Mouse (Mus musculus): ENCODE measurements at regions not wholly inside any gene's neighbourhood (a gene's known extent, or its start where the extent isn't known, plus 50 kb on each side); places are given as distances from the start of the nearest gene placed in this dataset.

DNA sequence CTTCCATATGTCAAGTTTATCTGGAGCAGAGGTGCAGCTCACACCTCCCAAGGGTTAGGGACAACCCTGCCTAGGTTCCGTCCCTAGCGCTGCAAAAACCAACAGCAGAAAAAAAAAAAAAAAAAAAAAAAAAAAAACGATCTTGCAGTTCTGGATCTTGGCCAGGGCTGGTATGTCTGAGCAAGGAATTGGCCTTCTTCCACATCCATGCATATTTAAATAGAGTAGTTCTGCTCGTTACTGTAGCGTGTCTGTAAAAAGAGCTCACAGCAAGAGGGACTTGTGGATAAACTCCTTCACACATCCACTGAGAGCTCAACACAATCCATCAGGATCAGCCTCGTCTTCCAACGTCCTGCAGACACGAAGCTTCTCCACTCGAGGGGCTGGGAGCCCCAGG lies 639.4 kb upstream of the Adam5 start:
- no peak for DNase-seq (ENCODE audit: low spot score in 2 of 2)

DNA sequence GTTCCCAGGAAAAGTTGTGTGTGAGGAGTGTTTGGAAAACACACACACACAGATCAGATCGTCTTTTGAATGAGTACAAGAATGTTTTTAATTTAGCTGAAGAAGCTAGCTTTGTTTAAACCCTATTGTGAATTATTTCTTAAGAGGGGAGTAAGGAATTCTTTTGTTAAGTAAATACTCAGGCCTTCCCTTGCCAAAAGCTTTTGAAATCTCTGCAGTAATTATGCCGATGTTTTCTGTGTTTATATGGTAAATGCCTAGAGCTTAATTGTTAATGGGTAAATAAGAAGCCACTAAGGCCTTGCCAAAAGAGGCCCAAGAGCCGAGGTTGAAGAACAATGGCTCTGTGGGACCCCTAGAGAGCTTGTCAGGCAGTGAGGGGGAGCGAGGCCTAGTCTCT lies 638.3 kb upstream of the Adam5 start:
- no peak for DNase-seq (ENCODE audit: low spot score in 2 of 2)

DNA sequence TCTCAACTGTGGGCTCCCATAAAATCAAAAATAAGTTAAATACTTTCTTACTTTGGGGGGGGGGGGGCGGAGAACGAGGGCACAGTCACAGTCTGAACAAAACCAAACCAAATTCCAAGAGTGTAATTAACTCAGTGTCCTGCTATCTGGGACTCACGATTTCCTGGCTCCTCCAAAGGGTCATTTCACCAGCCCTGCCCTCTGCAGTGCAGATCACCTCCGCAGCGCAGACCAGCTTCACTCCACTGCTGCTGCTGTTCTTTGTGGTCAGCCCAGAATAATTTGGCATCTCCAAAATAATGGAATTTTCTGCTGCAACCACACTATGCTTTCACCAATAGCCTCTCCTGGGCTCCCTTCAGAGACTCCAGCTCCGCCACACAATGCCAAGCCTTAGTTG lies 631.5 kb upstream of the Adam5 start:
- no peak for DNase-seq (ENCODE audit: low spot score in 2 of 2)

DNA sequence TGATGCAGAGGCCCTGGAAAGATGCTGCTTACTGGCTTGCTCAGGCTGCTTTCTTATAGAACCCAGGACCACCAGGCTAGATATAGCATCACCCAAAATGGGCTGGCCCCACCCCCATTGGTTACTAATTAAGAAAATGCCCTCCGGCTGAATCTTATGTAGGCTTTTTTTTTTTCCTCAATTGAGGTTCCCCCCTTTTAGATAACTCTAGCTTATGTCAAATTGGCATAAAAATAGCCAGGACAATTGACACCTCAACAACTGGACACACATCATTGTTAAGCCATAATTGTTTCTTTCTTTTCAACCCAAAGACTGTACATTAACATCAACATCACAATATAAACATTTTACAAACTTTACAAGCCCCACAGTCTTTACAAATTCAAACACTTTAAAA lies 630.8 kb upstream of the Adam5 start:
- DNase-seq (ENCODE audit: low spot score in 2 of 2) = no peak

DNA sequence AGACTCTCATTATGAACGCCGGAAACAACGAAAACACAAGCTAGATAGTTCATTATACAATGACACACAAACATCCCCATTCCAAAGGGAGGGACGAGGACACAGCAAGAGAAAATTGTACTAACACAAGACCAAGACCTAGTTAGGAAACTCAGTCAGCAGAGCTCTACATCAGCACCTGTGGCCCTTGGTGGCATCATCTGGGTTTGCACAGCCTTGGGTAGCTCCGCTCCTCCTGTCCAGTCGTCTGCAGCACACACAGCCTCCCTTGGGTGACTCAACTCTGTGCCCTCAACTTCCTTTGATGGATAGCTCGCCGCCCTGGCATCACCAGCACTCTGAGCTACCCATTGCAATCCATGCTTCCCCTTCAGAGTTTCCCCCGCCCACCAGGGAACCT lies 629.7 kb upstream of the Adam5 start:
- no peak for DNase-seq (ENCODE audit: low spot score in 2 of 2)

DNA sequence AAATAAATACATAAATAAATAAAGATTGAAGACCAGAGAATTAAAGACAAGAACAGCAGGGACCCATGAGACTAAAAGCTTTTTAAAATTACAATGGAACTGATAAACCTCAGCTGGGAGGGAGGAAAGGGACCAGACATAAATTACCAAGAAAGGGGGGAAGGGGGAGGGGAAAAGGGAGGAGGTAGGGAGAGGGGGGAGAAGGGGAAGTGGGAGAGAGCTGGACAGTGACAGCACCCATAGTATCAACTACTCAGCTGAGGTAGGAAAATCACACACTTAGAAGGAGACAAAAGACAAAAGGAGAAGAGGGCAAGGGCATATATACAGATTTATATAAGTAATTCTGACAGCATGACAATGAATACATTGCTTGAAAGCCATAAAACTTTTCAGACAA lies 626.4 kb upstream of the Adam5 start:
- DNase-seq (ENCODE audit: low spot score in 2 of 2) = no peak

DNA sequence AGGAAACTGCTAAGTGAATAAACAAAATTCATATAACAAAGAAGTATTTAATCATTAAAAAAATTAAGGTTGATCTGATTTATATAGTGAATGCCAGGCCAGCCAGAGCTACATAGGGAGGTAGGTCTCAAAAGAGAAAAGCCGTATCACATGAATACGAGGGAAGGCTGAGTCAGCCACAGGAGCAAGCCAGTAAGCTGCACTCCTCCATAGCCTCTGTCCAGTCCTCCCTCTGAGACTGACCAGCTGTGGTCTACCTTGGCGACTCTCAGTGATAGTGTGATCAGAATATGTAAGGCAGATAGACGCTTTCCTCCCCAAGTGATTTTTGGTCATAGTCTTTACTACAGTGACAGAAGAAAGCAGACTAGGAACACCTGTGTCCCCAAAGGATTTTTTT lies 625.4 kb upstream of the Adam5 start:
- no peak for DNase-seq (ENCODE audit: low spot score in 2 of 2)

DNA sequence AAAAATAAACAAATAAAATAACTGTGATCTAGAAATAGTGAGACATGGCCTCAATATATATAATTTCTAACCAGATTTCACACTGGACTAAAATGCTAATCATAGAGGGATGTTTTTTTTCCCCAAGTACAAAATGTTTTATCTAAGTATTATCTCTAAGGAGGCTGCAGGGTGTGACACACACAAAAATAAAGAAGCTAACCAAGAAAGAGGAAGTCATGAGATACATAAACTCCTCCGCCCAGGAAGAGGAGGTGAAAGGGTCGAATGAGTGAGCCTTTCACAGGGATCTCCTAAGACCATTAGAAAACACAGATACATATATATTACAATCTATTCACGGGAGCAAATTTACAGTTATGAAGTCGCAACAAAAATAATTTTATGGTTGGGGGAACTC lies 623.7 kb upstream of the Adam5 start:
- DNase-seq (ENCODE audit: low spot score in 2 of 2) = no peak

DNA sequence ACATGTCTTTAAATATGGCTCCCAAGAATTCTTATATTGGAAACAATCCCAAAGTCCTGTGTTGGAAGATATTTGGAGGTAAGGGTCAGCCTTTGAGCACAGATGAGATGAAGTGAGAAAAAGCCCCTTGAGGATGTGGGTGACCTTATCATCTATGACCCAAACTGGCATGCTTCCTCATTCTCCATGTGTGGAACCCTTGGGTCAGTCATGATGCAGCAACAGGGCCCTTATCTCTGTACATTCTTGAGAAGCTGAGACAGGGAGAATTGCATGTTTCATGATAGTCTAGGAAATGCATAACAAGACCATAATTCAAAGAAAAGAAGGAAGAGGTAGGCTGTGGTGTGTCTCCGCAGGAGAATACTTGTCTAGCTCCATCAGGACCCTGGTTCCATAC lies 621.8 kb upstream of the Adam5 start:
- no peak for DNase-seq (ENCODE audit: low spot score in 2 of 2)

DNA sequence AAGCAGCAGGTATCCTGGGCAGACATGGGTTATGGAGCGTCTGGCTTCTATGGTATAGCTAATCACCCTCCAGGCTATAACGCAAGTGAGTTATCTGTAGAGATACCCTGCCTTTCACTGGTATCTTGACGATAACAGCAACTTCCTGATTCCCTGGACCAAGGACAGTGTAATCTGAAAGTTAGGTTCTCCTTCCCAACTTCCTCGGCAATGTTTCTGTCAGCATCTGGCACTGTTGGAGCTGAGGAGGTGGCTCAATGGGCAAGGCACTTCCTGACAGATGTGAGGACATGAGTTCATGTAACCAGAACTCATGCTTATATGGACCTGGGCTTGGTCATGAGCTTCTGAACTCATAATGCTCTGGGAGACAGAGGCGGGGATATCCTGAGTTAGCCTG lies 620.9 kb upstream of the Adam5 start:
- no peak for DNase-seq (ENCODE audit: low spot score in 2 of 2)

DNA sequence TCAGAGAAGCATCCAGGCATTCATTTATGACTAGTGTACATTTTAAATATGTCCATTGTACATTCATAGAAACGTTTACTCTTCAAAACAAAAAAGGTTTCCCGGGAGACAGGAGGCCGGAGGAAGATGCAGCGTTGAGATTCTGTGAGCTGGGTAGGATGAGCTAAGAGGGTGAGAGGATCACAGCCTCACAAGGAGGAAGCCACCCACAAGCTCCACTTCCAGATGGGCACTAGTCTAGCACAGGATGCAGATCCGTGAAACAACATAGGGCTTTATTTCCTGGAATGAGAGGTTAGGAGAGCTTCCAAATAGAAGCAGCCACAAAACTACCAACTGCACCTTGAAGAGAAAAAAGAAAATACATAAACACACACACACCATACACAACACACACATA lies 619.4 kb upstream of the Adam5 start:
- no peak for DNase-seq (ENCODE audit: low spot score in 2 of 2)

DNA sequence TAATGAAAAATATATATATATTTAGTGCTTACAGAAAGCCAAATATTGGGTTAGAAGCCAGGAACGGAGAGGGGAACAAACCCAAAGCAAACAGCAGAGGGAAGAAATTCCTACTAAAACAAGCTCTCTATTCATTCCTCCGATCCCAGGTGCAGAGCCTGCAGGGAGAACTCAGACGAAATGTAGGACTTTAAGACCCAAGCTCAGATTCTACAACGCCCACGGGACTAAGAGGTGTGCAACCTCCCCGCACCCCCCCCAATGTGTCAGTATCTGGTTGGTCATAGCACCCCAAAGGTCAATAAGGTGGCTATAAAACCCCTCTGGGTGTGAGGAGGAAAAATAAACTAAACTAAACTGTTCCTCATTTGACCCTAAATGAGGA lies 616.9 kb upstream of the Adam5 start:
- DNase-seq (ENCODE audit: low spot score in 2 of 2) = no peak

DNA sequence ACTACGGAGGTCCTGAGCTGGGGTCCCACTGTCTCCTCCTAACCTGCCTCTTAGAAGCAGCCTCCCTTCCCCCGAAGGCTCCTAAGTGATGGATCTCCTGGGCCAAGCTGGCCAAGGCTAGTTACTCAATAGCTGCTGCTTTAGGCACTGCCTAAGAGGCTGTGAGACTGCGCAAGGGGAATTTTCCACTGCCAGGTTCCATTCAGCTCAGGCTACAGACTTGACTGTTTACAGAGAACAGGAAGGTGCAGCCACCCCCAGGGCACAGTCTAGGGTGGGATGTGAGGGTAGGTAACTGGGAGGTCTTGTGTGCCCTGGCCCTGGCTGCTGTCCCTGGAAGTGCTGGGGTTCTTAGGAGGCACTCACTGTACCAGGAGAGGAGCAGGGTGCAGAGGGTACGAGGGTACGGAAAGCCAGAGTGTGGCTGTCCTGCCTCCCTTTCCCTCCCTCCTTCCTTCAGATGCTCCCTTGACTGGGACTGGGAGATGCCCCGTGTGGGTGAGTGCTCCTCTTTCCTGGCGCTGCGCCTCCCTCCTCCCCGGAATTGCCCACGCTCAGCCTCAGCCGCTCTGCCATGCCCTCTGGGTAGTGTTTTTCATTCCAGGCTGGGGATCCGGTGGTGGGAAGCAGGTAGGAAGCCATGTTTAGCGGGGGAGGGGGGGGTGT lies 616.4 kb upstream of the Adam5 start:
- DNase-seq (ENCODE audit: low spot score in 2 of 2) = no peak

DNA sequence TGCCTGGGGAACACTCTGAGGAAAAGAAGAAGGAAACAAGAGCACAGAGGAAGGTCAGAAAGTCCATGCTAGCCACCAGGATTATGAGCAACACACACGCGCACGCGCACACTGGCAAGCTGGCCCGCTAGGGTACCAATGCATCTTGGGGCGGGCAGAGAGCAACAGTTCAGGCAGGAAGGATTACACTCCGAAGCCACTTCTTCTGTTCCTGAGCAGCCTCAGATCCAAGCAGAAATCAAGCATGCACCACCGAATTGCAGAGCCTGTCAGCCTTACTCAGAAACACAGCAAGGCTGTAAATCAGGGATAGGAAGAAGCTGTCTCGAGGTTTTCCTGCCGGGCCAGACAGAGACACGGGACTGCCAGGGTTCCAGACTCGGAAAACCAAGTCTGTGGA lies 615.8 kb upstream of the Adam5 start:
- no peak for DNase-seq (ENCODE audit: low spot score in 2 of 2)

DNA sequence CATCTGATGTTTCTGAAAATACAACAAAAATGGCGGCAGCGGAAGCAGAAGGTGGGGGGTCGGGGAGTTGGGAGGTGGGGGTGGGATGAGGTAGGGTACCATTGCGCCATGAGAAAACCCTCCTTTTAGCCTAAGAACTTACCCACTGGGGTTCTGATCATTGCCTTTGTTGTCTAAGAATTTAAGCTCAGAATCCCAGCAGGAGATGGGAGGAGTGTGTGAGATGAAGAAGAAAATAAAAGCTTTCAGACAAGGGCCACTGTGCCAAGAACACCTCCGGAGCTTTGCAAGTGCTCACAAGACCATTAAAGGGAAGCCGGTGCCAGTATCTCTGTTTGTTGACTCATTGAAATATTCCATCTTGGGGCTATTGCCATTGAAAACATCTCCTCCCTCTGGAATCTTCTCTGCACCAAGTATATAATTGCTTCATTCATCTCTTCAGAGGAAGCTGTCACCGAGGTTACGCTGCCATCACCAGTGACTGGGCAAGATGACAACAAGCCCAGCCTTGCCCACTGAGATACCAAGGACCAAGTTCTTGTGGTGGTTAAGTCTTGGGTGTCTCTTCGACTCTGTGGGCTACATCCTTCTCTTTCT lies 614.0 kb upstream of the Adam5 start:
- no peak for DNase-seq (ENCODE audit: low spot score in 2 of 2)

DNA sequence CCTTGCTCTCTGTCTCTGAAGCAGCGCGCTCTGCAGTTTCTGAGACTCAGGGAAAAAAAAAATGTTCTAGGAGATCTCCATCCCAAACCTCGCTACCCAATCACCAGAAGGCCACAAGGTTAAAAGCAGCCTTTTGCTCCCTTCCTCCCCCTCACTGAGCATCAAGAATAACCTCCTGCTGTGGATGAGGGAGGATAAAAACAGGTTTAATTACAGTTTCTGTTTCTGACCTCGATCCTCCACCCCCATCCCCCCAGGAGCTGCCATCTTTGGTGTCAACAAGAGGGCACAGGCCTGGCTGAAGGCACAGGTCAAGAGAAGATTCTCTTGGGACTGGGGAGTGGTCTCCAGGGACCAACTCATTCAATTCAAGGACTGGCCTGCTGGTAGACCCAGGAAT lies 613.0 kb upstream of the Adam5 start:
- DNase-seq (ENCODE audit: low spot score in 2 of 2) = no peak

DNA sequence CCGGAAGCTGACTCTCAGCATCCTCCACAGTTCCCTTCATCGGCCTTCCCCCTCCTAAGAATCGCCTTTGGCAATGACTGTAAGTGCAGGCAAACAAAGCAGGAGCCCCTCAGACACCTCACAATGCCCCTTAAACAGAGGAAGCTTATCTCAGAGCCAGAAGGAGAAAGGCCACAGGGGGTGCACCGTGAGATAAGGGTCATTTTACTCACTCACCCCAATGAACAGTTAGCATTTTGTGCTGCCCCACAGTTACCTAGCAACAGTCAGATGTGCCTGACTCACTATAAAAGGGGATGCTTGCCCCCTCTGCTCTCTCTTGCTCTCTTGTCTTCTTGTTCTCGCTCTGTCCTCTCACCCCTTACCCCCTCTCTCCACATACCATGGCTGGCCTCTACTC lies 606.4 kb upstream of the Adam5 start:
- no peak for DNase-seq (ENCODE audit: low spot score in 2 of 2)

DNA sequence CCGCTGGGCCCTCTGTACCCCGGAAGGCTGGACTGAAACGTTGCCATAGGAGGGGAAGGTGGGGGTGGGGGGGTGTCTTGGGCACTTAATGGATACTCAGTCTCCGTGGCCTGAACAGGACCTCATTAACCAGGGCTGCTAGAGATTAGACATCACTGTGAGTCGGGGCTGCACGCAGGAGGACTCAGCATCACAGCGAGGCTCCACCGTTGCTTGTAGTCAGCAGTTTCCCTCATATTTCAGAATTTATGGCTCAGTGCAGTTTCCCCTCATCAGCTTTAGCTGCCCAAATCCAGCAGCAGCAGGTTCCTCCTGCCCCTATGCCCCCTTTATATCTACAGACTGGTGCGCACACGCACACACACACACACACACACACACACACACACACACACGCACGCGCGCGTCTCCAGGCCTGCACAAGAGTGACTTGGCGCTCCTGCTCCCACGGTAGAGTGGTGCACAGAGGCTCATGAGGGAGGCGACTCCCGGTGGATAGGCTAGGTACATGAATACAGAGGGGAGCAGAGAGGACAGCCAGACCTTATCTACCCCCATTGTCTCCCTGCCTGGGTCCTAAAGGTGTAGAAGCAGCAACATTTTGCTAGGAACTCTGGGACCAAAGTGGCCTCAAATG lies 605.8 kb upstream of the Adam5 start:
- no peak for DNase-seq (ENCODE audit: low spot score in 2 of 2)

DNA sequence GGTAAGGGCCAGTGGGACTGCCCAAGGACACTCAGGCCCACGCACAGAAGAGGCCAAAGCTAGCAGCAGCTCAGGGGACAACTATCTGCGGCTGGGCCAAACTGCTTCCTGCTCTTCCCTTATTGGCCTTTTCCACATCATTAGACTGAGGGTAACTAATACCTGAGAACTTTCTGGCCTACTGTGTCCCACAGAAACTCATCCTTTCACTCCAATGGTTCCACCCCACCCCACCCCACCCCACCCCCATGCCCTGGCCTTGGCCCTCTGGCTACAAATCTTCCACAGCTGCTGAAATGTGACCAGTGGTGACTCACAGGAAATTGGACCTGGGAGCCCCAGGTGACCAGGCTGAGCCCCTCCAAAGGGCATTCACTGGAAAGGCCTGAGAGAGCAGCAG lies 604.6 kb upstream of the Adam5 start:
- DNase-seq (ENCODE audit: low spot score in 2 of 2) = no peak

DNA sequence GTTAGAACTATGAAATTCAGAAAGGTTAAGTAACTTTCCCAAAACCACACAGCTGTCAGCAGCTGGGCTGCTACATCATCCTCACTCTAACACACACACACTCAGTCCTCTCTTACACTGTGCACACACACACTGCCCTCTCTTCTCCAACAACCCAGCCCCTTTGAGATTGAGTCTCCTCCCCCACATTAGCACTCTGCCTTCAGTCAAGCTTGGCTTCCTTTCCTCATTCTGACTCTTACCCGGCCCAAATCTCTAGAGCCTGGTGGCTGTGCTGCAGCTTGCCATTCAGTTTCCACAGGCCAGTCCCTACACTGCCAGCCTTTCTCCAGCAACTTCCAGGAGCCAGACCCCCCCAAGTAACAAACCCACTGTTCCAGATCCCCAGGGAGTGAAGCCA lies 602.0 kb upstream of the Adam5 start:
- no peak for DNase-seq (ENCODE audit: low spot score in 2 of 2)

DNA sequence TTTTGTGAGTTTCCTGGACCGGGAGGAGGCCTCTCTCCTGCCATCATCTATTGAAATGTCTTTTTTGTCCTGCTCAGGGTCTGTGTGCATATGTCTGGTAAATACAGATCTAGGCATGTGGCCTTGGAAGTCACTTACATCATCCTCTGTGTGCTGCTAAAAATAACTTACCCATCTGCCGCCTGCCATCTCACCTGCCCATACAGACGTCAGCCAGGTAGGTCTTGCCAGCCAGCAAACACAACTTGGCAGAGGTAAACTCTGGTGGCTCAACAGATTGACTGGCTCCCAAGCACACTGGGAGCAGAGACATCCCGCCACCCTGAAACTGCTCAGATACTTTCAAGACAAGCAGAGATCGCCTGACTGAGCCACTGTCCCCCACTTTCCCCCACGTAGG lies 597.3 kb upstream of the Adam5 start:
- no peak for DNase-seq (ENCODE audit: low spot score in 2 of 2)

DNA sequence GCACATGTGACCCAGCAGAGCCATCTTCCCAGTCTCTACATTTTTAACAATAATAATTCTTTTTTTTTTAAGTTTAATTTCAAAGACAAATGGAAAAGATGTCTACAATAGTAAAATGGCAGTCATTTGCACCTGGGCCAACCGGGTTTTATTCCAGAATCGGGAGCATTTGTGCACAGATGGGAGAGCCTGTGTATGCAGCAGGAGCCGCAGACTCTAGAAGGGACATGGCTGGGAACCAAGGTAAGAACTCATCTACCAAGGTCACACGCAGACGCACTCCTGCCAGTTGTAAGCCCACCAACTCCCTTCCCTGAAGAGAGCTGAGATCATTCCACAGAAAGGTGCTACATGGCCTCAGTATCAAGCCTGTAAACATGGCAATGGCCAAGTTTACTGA lies 586.4 kb upstream of the Adam5 start:
- DNase-seq (ENCODE audit: low spot score in 2 of 2) = no peak

DNA sequence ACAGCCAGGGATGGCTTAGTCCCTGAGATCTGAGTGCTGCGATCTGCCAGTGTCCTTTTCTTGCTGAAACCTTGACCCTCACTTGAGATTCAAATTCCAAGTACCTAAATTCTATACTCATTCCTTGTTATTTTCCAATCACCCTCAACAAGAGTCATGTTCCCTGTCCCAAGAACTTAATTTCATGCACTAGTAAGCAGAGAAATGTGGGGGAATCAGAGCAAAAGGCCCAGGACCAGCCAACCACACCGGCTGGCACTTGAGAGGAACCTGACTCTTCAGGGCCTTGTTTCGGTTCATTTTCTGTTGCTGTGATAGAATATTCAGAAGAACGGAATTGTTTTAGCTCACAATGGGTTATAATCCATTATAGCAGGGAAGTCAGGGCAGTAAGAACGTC lies 583.7 kb upstream of the Adam5 start:
- DNase-seq (ENCODE audit: low spot score in 2 of 2) = no peak

DNA sequence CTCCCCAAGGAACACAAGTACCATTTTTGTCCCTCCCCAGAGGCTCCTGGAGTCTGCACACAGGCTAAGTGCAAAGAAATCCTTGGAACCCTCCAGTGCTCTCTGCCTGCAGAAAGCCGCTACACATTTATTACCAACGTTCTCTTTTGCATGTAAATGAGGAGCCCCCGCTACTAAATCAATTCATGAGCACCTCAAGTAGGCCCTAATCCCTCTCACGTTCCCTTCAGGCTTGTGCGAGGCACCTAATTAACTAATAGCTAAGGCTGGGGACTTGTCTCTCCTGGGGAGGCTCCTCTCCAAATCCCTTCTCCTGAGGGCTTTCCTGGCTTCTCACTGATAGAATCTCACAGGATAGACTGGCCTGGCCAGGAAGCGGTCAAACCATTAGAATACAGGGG lies 568.6 kb upstream of the Adam5 start:
- no peak for DNase-seq (ENCODE audit: low spot score in 2 of 2)

All from urinary bladder, postnatal 4 days (tissue).